Mouse (Mus musculus) embryo, embryonic 10.5 days (tissue): ENCODE data around the gene Sppl2a.
"Not testable (repeated sequence)": the region's sequence is repeated elsewhere in the genome, so short reads cannot be mapped to it uniquely, and the experiment has no call there.

Experiments
- DNase-seq: peaks from one replicate; pipeline ENCODE4 v3.0.0-alpha.2; 2015; ENCODE audit warnings: low spot score

Sppl2a gene

GRCm38 (mm10) chr2:126894245-126894644 lies 38.8 kb downstream of the Sppl2a start:
- no peak for DNase-seq

- DNase-seq, result no peak
Observed at GRCm38 (mm10) chr2:126892316-126892715, 40.7 kb downstream of the Sppl2a start.

- DNase-seq, result no peak
Observed at GRCm38 (mm10) chr2:126891743-126892142, 41.3 kb downstream of the Sppl2a start.

- peak; percentile 4 for DNase-seq
Observed at GRCm38 (mm10) chr2:126887141-126887540, 45.9 kb downstream of the Sppl2a start.

GRCm38 (mm10) chr2:126885871-126886270 lies 47.2 kb downstream of the Sppl2a start:
- no peak for DNase-seq

- DNase-seq, result not testable (repeated sequence)
Observed at GRCm38 (mm10) chr2:126882711-126883110, 50.3 kb downstream of the Sppl2a start.

- DNase-seq, result no peak
Observed at GRCm38 (mm10) chr2:126877991-126878390, 55.0 kb downstream of the Sppl2a start.

- peak; percentile 95 for DNase-seq
Observed at GRCm38 (mm10) chr2:126875871-126876796, 56.9 kb downstream of the Sppl2a start, which contains the start of gene Trpm7. Gene Trpm7, minus strand, starts transcription at chr2:126876230.

GRCm38 (mm10) chr2:126875516-126875835 lies 57.6 kb downstream of the Sppl2a start:
- no peak for DNase-seq

- DNase-seq, result peak; percentile 71
Observed at GRCm38 (mm10) chr2:126874809-126875515, 58.1 kb downstream of the Sppl2a start.

GRCm38 (mm10) chr2:126866301-126866700 lies 66.7 kb downstream of the Sppl2a start:
- DNase-seq, result no peak

GRCm38 (mm10) chr2:126865501-126866199 lies 67.4 kb downstream of the Sppl2a start:
- no peak for DNase-seq

- no peak for DNase-seq
Observed at GRCm38 (mm10) chr2:126865026-126865425, 68.0 kb downstream of the Sppl2a start.

GRCm38 (mm10) chr2:126844751-126845150 lies 88.3 kb downstream of the Sppl2a start:
- DNase-seq, result no peak
